In the genomic region with DNA sequence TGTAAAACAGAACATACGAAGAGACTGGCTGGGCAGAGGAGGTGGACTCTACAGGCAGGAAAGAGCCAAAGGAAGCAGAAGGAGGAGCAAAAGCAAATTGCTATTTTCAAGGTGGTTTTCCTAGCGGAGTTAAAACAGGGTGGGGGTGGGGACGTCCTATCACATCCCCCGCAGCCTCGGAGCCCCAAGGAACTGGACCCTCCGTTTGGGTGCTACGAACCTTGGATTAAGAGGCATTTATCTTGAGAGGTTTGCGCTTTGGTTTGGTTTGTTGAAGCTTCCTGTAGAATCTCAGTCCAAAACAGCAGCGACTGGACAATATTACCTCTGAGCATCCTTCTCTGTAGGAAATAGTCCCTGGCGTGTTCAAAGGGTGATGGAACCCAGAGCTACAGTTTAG, we compare ENCODE assay signal across 9 mouse cellular contexts. TPM values are rescaled to one million over a fixed set of nuclear protein-coding genes. Genes with fewer than 3 reads are reported as not detected.
DNase-seq lines count a peak whose midpoint lies in the region; ATAC-seq lines count a peak whose summit lies in the region.
"Had no signal": no experiment of that assay in that cellular context is flagged by ENCODE, and none has a peak within 500 bp of the region (broad histone marks: within the 10 kb centered on the region; RNA-seq: fewer than 3 reads in every experiment).

No protein-coding gene starts in this region.

- no peaks in the 10 kb centered on the region for H3K9me3 ChIP-seq in forebrain, embryonic 12.5 days
- H3K9me3 ChIP-seq in limb, embryonic 10.5 days (replicated peaks): no peaks in the 10 kb centered on the region
- H3K9me3 ChIP-seq in neural tube, embryonic 14.5 days (ENCODE audit: control insufficient read depth, low read length): no peaks in the 10 kb centered on the region

- H3K9ac ChIP-seq in forebrain, embryonic 12.5 days: no peak overlapping the region
- peak overlapping the region; percentile 25; the same call in 1 of the 2 replicates for H3K9ac ChIP-seq in neural tube, embryonic 14.5 days (replicated peaks; ENCODE audit: low read depth, low read length)

- WGBS in forebrain, embryonic 12.5 days: 17% methylated on average over 10 of the region's 10 CpGs
- 14% methylated on average over 10 of the region's 10 CpGs for WGBS in limb, embryonic 10.5 days
- 19% methylated on average over 10 of the region's 10 CpGs for whole genome bisulfite sequencing in neural tube, embryonic 14.5 days

- no peak for ATAC-seq in forebrain, embryonic 12.5 days (ENCODE audit: low FRiP score)
- ATAC-seq in neural tube, embryonic 14.5 days (ENCODE audit: low read depth): no peak
- ATAC-seq in megakaryocyte-erythroid progenitor cell, adult 5-6 weeks (replicated peaks; ENCODE audit: low FRiP score, low TSS enrichment, poor library complexity, severe bottlenecking): no peak

- no peak overlapping the region for H3K27ac ChIP-seq in forebrain, embryonic 12.5 days
- H3K27ac ChIP-seq in limb, embryonic 10.5 days: peak overlapping the region; percentile 19; the same call in 1 of the 2 replicates
- H3K27ac ChIP-seq in neural tube, embryonic 14.5 days (ENCODE audit: low read depth, low read length): no peak overlapping the region

- peak overlapping the region; percentile 35 for H3K4me2 ChIP-seq in forebrain, embryonic 12.5 days
- peak overlapping the region; percentile 41 for H3K4me2 ChIP-seq in neural tube, embryonic 14.5 days (ENCODE audit: low read depth, low read length)

- H3K36me3 ChIP-seq in forebrain, embryonic 12.5 days (replicated peaks): no peaks in the 10 kb centered on the region
- no peaks in the 10 kb centered on the region for H3K36me3 ChIP-seq in limb, embryonic 10.5 days
- no peaks in the 10 kb centered on the region for H3K36me3 ChIP-seq in neural tube, embryonic 14.5 days (ENCODE audit: control insufficient read depth, insufficient read depth, low read length)

- H3K27me3 ChIP-seq in forebrain, embryonic 12.5 days: peaks cover 19% of the 10 kb centered on the region
- H3K27me3 ChIP-seq in limb, embryonic 10.5 days (ENCODE audit: low read depth, poor library complexity, severe bottlenecking): no peaks in the 10 kb centered on the region
- no peaks in the 10 kb centered on the region for H3K27me3 ChIP-seq in neural tube, embryonic 14.5 days (ENCODE audit: control insufficient read depth, insufficient read depth, low read length)

- H3K4me3 ChIP-seq in forebrain, embryonic 12.5 days (replicated peaks): no peak overlapping the region
- H3K4me3 ChIP-seq in limb, embryonic 10.5 days: peak overlapping the region; percentile 39
- no peak overlapping the region for H3K4me3 ChIP-seq in neural tube, embryonic 14.5 days (ENCODE audit: low read depth, low read length)

- H3K4me1 ChIP-seq in forebrain, embryonic 12.5 days: no peaks in the 10 kb centered on the region
- peaks cover 20% of the 10 kb centered on the region for H3K4me1 ChIP-seq in limb, embryonic 10.5 days
- no peaks in the 10 kb centered on the region for H3K4me1 ChIP-seq in neural tube, embryonic 14.5 days (ENCODE audit: control insufficient read depth, insufficient read depth, low read length)

- peak; percentile 11 for DNase-seq in kidney, postnatal 10 days
- no peak for DNase-seq in kidney, adult 11 months
- DNase-seq in limb, embryonic 10.5 days (ENCODE audit: low spot score): no peak
- no peak for DNase-seq in spleen, adult 12 weeks (ENCODE audit: low spot score)
- DNase-seq in cerebellum, postnatal 10 days: no peak

RNA-seq across cellular contexts. Expression of a gene that starts 37.3 kb away (rescaled TPM):
- 125 and 140 TPM in 2 replicates for polyA plus RNA-seq in forebrain, embryonic 12.5 days (2016; fragmentation: Nextera tagmentation; extraction: Ambion mirVana)
- 163 and 174 TPM in 2 replicates for polyA plus RNA-seq in limb, embryonic 10.5 days (2016; fragmentation: Nextera tagmentation; extraction: Ambion mirVana)
- 122 and 139 TPM in 2 replicates for polyA plus RNA-seq in neural tube, embryonic 14.5 days (2014; fragmentation: Nextera tagmentation; extraction: Ambion mirVana)
- 89.4 and 102 TPM in 2 replicates for total RNA-seq in megakaryocyte-erythroid progenitor cell, adult 5-6 weeks (2014; fragmentation: Nextera tagmentation)
- total RNA-seq in megakaryocyte-erythroid progenitor cell, adult 5-6 weeks (2017): 33.0 and 55.6 TPM in 2 replicates

RNA-seq across cellular contexts. Expression of a gene that starts 41.9 kb away (rescaled TPM):
- 1.3 and 1.4 TPM in 2 replicates for polyA plus RNA-seq in forebrain, embryonic 12.5 days (2016; fragmentation: Nextera tagmentation; extraction: Ambion mirVana)
- polyA plus RNA-seq in limb, embryonic 10.5 days (2016; fragmentation: Nextera tagmentation; extraction: Ambion mirVana): not detected in 2 replicates
- polyA plus RNA-seq in neural tube, embryonic 14.5 days (2014; fragmentation: Nextera tagmentation; extraction: Ambion mirVana): 0.91 and 3.9 TPM in 2 replicates
- not detected in 2 replicates for total RNA-seq in megakaryocyte-erythroid progenitor cell, adult 5-6 weeks (2014; fragmentation: Nextera tagmentation)
- total RNA-seq in megakaryocyte-erythroid progenitor cell, adult 5-6 weeks (2017): not detected in 2 replicates
- total RNA-seq: hematopoietic stem cell, adult 5-6 weeks had no signal
